Mouse (Mus musculus) liver, adult 10 weeks (tissue): Measurements from ENCODE around the gene Dcun1d2. TPM values are rescaled to one million over a fixed set of nuclear protein-coding genes. Genes with fewer than 3 reads are reported as not detected.

Experiments used
- polyA plus RNA-seq: library from polyadenylated mRNA; stranded (reverse); fragments of 350-450 nt; fragmentation: Illumina TruSeq; extraction: RNeasy Lipid Tissue Mini Kit (QIAGEN cat#74804); gene quantifications from one replicate; pipeline ENCODE4 v1.2.3, GENCODE M21; 2014; ENCODE audit warnings: low read depth, low replicate concordance

The Dcun1d2 gene
- 6.8 TPM for polyA plus RNA-seq

DNA sequence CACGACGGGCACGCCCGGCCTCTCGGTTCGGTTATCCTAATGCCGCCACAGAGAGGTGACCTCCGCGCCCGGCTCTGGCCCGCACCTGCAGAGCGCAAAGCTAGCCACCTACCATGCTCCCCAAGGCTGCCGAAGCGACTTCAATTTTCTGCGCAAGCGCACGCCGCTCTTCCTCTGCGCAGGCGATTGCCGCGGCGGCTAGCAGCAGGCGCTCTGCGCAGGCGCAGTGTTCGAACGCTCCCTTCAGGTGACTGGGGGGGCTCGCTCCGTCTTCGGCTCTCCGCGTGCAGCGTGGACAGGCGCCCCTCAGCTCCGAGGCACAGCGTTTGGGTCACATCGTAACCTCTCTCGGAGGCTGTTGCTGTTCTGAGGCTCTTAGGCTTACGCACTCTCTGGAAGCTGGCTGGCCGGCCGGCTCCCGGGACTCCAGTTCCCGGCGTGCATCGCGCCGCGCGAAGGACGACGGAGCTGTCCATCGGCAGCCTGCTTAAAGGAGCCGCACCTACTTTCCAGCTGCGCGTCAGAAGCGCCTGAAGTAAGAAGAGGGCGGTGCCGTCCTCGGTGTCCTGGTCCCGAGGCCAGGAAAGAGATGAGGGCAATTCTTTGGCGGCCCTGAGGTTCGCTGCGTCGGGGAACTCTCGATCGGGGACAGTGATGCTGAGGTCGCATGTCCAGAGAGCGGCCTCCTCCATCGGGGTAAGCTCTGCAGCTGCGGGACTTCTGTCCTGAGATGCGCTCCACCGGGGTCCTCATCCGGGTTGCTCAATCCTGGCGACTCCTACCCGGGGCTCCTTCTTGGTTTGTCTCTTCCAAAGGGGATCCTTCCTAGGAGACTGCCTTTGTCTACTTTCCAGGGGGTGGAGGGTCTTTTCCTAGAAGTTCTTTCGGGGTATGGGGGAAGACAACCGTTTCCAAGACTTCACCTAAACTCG is at the start of gene Dcun1d2, which contains the start of gene Tmco3:
Gene Dcun1d2, minus strand, starts transcription at position 440 of the 932 bp plus-strand sequence.
Gene Tmco3, plus strand, starts transcription at position 499 of the 932 bp plus-strand sequence.

DNA sequence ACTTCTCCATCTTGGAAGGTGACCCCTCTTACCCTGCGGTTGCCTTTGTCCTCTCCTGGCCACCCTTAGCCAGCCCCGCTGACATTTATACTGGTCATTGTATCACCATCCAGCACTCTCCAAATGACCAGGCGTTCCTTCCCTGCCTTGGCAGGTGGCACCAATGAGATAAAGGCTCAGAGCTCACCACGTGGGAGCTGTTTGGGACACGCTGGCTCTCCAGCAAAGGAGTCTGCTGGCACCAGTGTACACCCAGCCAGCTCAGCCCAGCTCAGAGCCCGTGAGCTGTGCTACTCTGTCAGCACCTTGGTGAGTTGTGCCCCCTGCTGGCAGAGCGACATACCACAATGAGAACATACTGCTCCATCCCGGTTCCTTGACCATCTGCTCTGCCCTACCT is 33.9 kb downstream of the Dcun1d2 start, which contains the start of gene Adprhl1:
Gene Adprhl1, minus strand, starts transcription at position 144 of the 400 bp plus-strand sequence.

Other genes with a start within 250 kb of the Dcun1d2 start
- 154 TPM for gene Proz, start 227.2 kb downstream of the Dcun1d2 start, polyA plus RNA-seq
- 5.4 TPM for gene Pcid2, start 182.7 kb downstream of the Dcun1d2 start, polyA plus RNA-seq
- 79.7 TPM for gene Cul4a, start 182.5 kb downstream of the Dcun1d2 start, polyA plus RNA-seq
- gene Lamp1, start 129.0 kb downstream of the Dcun1d2 start, polyA plus RNA-seq = 466 TPM
- gene Grtp1, start 87.5 kb downstream of the Dcun1d2 start, polyA plus RNA-seq = 11.4 TPM
- not detected for gene Adprhl1, start 34.0 kb downstream of the Dcun1d2 start, polyA plus RNA-seq
- gene Tmco3, start 59 bp upstream of the Dcun1d2 start, polyA plus RNA-seq = 6.7 TPM
- gene Tfdp1, start 50.6 kb upstream of the Dcun1d2 start, polyA plus RNA-seq = 10.9 TPM
- gene Atp4b, start 108.7 kb upstream of the Dcun1d2 start, polyA plus RNA-seq = not detected
- not detected for gene Grk1, start 117.0 kb upstream of the Dcun1d2 start, polyA plus RNA-seq
- gene Tmem255b, start 147.1 kb upstream of the Dcun1d2 start, polyA plus RNA-seq = not detected
- 2.4 TPM for gene Gas6, start 206.4 kb upstream of the Dcun1d2 start, polyA plus RNA-seq